Mouse (Mus musculus): ENCODE data around the gene Tmem132d. TPM values are rescaled to one million over a fixed set of nuclear protein-coding genes. Genes with fewer than 3 reads are reported as not detected.
"Not testable (repeated sequence)": the region's sequence is repeated elsewhere in the genome, so short reads cannot be mapped to it uniquely, and the experiment has no call there.

Gene Tmem132d
- total RNA-seq, 2 experiments from 2014 or later = 0.03 to 0.08 TPM

DNA sequence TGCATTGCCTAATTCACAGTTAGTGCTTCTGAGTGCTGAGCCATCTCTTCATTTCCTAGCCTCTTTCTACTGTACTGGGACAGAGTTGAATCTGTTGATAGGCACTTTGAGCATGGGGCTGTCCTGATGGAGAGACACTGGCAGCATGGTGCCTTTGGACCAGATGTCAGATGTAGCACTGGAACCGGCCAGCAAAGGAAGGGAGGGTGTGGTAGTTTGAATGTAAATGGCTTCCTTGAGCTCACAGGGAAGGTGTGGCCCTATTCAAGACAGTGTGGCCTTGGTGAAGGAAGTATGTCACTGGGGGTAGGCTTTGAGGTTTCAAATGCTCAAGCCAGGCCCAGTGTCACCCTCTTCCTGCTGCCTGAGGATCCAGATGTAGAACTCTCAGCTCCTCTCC is 602.0 kb downstream of the Tmem132d start:
- DNase-seq = no peak
- intact Hi-C loops (cut with DNase I) = no loop called here

- intact Hi-C loops (cut with DNase I) = no loop called here
- no peak for DNase-seq
Observed at GRCm38 (mm10) chr5:127828756-127829155, 604.1 kb downstream of the Tmem132d start.

DNA sequence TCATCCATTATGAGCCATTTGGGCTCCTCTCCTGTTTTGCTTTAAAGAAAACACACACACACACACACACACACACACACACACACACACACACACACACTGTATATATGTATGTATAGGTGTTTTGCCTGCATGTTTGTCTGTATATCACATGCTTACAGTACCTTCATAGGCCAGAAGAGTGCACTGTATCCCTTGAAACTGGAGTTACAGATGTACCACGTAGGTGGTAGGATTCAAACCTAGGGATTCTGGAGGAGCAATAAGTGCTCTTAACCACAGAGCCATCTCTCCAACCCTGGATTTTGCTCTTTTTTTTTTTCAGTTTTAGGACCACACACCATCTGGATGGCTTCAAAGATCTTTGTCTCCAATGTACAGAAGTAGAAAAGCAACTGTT is 610.9 kb downstream of the Tmem132d start:
- intact Hi-C loops (cut with DNase I) = no loop called here

DNA sequence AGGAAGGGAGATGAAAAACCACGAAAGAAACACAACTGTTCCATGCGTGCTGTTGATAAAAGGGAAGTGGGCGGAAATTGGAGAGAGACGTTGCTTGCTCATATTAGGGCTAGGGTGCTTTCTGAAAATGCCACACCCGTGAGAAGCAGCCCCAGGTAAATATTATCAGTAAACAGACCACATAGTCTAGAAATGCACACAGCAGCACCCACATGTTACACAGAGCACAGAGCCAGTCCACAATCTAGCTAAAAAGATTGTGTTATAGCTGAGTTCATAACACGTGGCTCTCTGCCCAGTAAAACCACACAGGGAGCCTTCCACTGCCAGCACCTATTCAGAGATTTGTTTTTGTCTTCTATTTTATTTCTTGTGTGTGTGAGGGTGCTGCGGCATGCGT is 617.6 kb downstream of the Tmem132d start:
- no peak for DNase-seq
- intact Hi-C loops (cut with DNase I) = no loop called here

More for the DNA sequence above, 610.9 kb downstream of the Tmem132d start:
- no peak for DNase-seq

DNA sequence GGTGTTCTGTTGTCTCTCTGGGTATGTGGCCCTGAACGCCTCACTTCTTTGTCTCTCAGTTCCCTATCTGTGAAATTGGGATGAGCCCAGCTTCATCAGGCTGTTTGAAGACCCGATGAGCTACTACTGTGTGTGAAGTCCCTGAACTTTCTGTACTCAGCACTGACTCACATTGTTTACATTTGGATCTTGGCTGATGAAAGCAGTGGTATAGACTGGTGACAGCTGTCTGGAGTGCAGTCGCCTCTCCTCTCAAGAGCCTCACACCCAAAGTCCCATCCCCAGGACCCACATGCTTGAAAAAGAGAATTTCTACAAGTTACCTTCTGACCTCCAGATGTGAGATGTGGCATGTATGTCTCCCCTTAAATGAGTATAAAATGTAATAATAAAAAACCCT is 625.5 kb downstream of the Tmem132d start:
- intact Hi-C loops (cut with DNase I) = no loop called here
- DNase-seq = no peak

DNA sequence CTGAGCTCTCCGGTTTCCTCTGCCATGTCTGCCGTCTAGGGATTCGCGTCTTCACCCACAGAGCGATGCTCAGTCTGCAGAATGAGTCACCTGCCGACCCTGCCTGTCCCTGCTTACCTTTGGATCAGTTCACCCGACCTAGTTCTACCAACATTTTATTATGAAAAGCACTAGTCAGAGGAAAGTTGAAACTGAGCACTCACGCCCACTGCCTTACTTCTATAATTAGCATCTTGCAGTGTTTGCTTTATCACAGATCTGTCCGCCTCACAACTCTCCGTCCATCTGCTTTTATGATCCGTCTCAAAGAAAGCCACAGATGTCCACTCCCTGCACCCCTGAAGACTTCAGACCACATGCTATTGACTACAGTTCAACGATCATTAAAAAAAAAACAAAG is 626.0 kb downstream of the Tmem132d start:
- intact Hi-C loops (cut with DNase I) = no loop called here
- DNase-seq = no peak

DNA sequence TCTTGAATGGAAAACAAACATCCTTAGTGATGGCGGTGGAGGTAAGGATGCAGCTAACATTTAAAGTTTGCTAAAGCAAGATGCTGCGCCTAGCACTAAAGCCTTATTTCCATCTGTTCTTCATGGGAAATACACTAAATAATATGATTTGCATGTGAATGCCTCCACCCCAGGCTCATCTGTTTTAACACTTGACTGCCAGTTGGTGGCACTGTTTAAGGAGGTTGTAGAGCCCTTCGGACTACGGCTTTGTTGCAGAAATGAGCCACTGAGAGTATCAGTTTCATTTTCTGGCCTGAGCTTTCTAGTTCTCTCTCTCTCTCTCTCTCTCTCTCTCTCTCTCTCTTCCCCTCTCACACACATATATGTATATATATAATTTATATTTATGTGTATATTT is 632.0 kb downstream of the Tmem132d start:
- intact Hi-C loops (cut with DNase I) = no loop called here
- no peak for DNase-seq

- DNase-seq = no peak
- intact Hi-C loops (cut with DNase I) = no loop called here
Observed at GRCm38 (mm10) chr5:127781221-127781620, 651.7 kb downstream of the Tmem132d start.

DNA sequence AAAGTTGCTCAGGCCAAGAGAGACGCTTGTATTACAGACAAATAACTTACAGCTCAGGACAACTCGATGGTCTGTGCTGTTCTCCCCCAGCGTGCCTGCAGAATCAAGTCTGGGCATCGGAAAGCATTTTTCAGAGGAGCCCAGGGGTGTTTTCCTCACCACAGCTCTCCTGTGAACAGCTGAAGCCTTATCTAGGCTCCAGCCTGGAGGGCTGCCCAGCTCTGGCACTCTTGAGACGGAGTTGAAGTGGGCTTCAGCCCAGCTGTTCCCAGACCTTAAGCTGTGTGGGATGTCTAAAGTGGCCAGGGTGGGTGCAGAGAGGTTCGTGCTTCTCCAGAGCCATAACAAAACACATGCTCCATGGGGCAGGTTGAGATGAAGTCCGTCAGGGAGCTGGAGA is 657.1 kb downstream of the Tmem132d start:
- intact Hi-C loops (cut with DNase I) = no loop called here
- DNase-seq = no peak

DNA sequence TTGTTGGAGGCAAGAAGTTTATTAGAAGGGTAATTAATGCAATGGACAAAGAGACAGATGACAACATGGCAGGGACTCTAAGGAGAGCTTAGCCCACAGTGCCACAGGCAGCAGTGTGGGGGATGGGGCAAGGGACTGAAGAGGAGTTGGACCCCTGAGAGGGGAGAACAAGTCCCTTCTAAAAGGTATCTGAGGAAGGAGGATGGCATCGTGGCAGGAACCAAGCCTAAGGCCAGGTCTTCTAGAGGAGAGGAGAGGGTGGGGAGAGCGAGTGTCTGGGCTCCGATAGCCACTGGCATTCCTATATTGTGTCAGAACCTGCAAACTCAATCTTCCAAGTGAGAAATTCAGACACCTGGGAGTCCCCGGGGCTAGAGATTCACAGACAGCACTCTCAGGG is 674.3 kb downstream of the Tmem132d start:
- DNase-seq = no peak
- intact Hi-C loops (cut with DNase I) = no loop called here

- DNase-seq = no peak
- intact Hi-C loops (cut with DNase I) = no loop called here
Observed at GRCm38 (mm10) chr5:127756671-127757423, 676.0 kb downstream of the Tmem132d start.

GRCm38 (mm10) chr5:127756011-127756410 is 676.9 kb downstream of the Tmem132d start:
- intact Hi-C loops (cut with DNase I) = no loop called here
- no peak for DNase-seq

- DNase-seq = no peak
- intact Hi-C loops (cut with DNase I) = no loop called here
Observed at GRCm38 (mm10) chr5:127755594-127755993, 677.3 kb downstream of the Tmem132d start.

DNA sequence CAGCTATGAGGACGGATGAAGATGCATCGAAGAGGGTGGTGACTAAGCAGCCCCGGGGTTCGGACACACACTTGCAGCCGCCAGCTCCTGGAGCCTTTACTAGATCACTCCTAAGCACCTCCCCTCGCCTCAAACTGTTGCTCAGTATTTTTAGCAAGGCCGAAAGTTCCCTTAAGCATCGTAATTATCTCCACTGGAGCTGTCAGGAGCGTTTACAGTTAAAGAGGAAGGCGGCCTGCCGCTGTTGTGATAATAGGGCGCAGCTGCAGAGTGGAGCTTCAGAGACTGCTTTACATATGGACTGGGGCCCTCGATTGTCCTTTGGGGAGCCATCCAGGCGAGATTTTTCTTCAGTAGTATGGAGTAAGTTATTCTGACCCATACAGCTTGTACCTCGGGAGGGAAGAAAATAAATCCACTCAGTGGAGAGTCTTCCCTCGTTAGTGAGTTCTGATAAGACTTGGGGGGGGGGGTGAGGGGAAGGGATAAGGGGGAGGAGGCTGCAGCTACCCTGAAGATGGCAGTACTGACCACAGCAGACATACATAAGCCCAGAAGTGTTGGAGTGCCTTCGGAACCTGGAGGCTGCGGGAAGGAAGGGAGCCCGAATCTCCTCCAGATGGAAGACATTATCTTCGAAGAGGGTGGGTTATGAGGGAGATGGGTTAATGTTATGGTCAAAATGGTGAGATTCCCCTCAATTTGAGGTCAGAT is 681.5 kb downstream of the Tmem132d start:
- intact Hi-C loops (cut with DNase I) = no loop called here
- no peak for DNase-seq

GRCm38 (mm10) chr5:127749540-127749939 is 683.3 kb downstream of the Tmem132d start:
- DNase-seq; intact Hi-C loops (cut with DNase I): not testable (repeated sequence)

DNA sequence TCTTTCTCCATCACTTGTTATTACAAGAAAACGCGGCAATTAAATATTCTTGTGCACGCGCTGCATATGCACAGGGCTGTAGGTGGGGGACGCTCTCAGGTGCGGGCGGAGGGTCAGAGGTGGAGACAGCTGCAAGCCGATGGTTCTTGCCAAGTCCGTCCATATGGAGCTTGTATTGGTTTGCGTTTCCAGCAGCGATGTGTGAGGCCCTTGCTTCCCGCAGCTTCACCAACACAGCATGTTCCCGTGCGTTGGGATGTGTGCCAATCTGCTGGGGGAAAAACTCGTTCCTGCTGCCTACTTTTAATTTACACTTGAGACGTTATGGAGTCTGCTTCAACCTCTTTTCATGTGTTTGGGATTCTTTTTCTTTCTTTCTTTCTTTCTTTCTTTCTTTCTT is 691.5 kb downstream of the Tmem132d start:
- intact Hi-C loops (cut with DNase I) = no loop called here
- no peak for DNase-seq

Other genes with a start within 250 kb of the Tmem132d start
- gene Fzd10, start 167.8 kb upstream of the Tmem132d start, total RNA-seq (2021) = under 1 TPM; 0.14 to 0.19 TPM